Mouse (Mus musculus): ENCODE data around the gene Ttc33. TPM values are rescaled to one million over a fixed set of nuclear protein-coding genes. Genes with fewer than 3 reads are reported as not detected.

Ttc33 gene
- polyA plus RNA-seq, 1 experiment from 2014 or later, result 43.6 TPM

DNA sequence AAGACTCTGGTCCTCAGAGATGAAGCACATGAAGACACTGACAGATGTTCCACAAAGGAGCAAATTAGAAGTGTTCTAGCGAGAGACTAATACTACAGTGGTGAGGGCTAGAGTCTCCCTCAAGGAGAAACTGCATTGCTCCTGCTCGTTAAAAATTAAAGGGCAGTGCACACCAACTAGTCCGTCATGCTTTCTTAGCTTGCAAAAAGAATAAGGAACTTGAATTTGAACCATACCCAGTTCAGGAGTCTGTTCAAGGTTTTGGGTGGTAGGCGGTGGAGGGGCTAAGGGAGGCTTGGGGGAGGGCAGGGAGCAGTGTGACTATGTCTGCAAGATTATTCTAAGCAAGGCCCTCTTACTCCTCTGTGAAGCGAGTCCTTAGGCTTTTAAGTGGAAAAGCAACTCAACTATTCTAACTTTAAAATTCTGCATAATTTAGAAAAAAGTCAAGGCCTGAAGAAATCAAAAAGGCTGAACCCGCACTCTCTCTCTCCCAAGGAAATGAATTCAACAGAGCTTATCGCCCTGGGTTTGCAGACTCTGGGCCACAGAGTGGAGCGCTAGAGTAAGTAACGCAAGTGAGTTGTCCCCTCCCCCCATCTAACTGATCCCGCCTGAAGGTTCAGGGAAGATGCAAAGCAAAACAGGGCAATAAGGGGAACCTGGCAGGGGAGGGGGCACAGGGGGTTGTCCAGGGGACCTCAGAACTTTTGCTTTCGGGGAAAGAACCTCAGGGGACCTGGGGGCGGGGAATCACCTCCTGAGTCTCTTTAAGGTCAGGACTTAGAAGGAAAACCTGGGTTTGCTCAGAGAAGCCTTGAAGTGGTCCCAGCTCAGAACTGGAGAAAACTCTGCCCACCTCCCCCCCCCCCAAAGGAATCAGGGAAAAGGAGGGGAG, 56.2 kb downstream of the Ttc33 start:
- peak; percentile 79 for DNase-seq (ENCODE audit: low spot score)

DNA sequence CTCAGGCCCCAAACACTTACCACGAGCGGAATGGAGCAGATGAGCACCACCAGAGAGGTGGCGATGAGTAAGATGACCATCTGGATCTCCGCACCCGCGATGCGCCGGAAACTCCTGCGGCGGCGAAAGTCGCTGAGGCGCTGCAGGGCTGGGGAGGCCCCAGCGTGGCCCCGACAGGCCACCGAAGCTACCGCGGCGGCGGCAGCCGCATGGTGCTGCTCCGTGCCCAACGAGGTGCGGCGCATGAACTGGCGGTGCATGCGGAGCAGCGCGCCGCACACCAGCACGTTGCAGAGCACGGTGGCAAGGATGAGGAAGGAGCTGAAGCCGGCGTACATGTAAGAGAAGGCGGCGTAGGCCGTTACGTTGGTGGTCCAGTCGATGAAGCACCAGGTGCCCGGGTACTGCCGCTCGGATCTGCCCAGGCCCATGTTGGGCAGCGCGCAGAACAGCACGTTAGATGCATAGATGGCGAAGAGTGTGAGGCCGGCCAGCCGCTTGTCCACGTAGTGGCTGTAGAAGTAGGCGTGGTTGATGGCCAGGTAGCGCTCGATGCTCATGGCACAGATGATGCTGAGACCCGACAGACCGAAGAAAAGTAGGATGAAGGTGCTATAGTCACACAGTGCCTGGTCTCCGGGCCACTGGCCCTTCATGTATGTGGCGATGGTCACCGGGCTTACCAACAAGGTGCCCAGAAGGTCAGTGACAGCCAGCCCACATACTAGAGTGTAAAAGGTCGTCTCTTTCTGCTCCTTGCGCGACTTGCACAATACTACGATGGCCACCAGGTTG, 57.1 kb downstream of the Ttc33 start:
- DNase-seq (ENCODE audit: low spot score), result peak; percentile 52

DNA sequence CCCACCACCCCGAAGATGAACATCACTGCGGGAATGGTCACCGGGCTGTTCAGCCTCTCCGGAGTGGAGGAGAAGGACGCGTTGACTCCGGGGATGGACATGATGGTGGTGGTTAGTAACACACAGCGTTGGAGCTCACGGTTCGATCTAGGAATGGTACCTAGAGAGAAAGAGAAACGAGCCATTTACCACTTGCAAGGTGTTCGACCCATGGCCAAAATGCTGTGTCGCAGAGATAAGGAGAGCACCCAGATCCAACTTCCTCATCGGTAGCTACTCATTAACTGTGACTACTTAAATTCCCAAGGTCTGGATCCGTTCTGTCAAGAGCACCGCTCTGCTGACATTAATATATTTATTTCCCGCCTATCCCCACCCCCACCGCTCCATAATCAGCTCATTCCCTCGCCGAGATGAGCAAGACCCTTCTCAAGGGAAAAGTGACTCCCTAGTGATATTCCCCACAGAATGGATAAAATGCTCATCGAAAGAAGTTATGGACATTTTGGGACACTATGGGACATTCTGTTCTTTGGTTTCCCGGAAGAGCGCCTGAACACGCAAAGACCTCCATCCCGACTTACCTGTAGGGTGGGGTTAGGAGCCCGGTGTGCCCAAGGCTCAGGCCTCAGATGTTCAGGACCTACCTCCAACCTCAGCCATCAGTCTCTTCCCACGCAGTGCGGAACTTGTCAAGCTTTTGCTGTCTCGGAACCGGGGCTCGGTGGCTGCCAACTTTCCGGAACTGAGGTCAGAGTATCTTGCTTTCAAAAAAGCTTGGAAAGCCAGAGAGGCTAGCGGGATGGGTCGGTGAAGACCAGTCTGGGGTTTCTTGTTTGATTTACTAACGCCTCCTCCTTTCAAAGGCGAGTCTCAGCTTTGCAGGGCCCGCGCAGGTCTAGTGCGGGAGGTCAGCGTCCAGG, 58.0 kb downstream of the Ttc33 start:
- DNase-seq (ENCODE audit: low spot score), result peak; percentile 24

DNA sequence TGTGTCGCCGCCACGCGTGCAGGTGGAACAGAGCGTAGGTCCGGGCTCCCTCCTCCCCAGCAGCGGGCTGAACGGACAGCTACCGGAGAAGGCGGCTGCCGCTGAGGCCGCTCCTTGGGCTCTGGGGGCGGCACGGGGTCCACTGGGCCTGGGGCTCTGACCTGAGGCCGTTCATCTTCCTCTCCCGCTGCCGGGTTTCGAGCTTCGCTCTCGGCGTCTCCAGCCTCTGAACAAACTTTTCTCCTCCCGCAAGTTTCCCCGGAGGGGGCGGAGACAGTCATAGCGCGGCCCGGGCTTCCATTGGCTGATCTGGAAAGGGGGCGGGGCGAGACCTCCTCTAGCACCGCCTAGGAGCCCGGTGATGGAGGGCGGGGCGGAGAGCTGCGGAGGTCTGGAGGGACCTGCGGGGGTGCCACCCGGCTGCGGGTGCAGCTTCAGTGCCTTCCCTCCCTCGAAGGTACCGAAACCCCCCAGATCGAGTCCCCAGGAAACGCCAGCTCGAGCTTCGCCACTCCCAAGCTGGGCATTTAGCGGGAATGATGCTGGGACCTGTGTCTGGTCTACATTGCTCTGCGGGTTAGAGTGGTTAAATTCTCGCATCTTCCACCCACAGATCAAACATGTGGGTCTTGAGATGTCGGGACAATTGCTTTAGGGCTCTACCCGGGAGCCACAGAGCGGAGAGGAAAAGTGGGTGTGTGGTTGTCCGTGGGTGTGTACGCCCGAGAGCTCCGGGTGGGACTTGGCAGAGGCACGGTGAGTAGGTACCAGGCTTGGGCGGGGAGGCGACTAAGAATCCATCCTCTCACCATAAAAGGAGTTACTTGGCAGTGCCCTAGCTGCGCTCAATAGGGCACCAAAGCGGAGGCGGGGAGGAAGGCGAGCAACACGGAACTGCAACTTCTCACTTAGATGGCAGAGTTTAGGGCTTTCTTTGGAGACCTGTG, 58.9 kb downstream of the Ttc33 start, which contains the start of gene Ptger4:
Gene Ptger4 (minus strand): TSS at position 229 of the 947 bp plus-strand sequence.
- peak; percentile 96 for DNase-seq (ENCODE audit: low spot score)

DNA sequence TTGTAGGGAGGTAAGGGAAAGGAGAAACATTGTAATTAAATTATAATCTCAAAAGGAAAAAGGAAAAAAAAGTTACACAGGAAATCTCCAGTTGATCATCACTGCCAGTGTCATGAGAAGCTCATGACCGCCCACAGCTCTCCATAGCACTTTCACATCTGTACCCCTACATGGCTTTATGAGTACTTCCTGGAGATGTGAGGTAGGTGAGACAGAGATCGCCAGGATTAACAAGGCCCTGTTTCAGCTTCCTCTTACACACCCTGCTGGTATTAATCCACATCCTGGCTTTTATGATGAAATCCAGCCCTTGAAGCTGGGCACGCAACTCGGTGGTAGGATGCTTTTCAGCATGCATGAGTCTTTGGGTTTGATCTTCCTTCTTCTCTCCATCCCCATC, 64.9 kb downstream of the Ttc33 start:
- DNase-seq (ENCODE audit: low spot score), result no peak

DNA sequence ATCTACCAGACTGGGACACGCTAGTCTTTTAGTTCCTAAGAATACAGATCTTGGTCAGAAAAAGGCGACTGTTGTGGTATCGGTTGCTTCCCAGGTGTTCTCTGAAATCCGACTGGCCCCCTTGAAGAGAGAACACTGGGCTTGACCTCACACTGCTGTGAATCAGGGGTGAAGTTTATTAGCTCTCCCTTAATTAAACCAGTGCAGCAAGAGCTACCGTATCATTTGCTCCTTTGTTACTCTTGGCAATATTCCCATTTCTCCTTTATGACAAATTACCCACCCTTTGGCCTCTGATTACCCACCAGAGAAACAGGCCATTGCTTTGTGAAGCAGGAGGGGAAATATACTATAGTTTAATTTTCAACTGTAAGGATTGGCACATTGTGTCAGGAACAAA, 74.9 kb downstream of the Ttc33 start:
- DNase-seq (ENCODE audit: low spot score), result no peak

DNA sequence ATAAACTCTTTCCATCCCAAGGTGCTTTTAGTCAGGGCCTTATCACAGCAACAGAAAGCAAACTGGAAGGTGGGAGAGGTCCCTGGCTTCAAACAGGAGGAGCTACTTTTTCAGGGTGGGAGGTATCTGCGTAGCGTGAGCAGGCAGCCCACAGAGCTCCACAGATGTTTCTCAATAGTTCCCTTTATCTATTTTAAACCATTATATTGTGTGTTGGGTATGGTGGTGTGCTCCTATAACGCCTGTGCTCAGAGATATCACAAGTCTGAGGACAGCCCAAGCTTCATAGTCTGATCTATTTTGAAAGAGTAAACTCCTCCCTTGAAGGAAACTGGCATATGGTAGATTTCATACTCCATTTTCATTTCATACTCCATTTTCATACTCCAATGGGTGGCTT, 75.7 kb downstream of the Ttc33 start:
- no peak for DNase-seq (ENCODE audit: low spot score)

DNA sequence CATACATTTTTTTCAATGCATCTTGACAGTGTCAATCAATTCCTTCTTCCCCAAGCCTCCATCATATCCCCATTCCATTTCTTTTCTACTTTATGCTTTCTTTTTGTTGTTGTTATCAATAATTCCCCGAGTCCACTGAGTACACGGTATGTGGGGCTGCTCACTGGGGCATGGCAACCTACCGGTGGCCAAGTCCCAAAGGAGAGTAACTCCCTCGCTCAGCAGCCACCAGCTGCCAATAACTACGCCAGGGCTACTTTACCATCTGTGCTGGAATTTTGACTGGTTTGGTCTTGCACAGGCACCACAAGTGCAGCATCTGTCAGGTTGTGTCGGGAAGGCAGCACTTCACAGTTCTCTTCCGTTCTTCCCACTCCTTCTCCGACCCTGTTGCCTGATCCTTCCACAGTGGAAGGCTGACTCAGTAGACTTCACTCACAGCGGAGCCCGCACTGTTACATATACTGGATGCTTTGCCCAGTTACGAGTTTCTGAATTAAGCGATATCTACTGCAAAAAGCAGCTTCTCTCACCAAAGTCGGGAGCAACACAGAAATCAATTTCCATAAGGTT, 76.9 kb downstream of the Ttc33 start:
- DNase-seq (ENCODE audit: low spot score), result no peak

DNA sequence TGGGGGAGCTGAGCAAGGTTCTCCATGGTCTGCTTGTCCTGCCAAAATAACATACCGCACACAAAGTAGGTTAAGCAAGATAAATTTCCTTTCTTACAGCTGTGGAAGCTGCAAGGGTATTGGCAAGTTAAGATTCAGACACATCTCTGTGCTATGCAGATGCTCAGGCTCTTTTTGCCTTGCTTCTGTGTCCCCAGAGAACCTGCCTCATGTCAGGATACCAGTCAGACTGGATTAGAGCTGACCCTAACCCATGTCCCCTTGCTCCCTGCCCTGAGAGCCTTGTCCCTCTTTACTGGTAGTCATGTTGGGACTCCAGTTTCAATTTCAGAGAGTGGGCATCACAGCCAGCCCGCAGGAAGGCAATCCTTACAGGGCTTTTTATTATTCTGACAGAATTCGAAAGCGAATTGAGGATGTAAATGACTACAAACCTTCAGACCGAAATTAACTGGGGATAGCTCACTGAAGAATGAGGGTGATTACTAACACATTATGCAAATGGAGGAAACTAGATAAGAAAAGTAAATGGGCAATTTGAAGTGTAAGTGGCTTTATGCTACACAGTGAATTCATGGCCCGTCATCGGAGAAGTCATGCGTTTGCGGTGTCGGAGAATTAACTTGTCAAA, 77.7 kb downstream of the Ttc33 start:
- DNase-seq (ENCODE audit: low spot score), result no peak

DNA sequence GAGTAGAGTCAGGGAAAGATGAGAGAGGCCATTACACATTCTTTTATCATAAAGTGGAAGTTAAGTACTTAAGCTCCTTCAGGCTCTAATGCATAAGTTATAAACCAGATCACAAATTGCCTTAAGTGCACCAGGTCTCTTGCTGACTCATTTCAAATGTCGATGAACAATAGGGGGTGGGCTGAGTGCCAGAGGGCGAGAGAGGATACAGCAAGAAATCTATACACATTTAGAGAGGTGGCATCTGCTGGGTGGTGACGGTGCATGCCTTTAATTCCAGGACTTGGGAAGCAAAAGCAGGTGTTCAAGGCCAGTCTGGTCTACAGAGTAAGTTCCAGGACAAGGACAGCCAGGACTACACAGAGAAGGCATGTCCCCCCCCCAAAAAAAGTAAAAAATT, 80.8 kb downstream of the Ttc33 start:
- DNase-seq (ENCODE audit: low spot score), result no peak

Other genes with a start within 250 kb of the Ttc33 start
- gene C7, start 121.8 kb upstream of the Ttc33 start, polyA plus RNA-seq (2015; fragmentation: Nextera tagmentation; extraction: Ambion mirVana), result not detected in 2 replicates
- 1.0 and 1.3 TPM in 2 replicates for gene Card6, start 77.0 kb upstream of the Ttc33 start, polyA plus RNA-seq (2015; fragmentation: Nextera tagmentation; extraction: Ambion mirVana)
- 833 and 884 TPM in 2 replicates for gene Rpl37, start 68.9 kb upstream of the Ttc33 start, polyA plus RNA-seq (2015; fragmentation: Nextera tagmentation; extraction: Ambion mirVana)
- 11.5 and 12.5 TPM in 2 replicates for gene Prkaa1, start 41.7 kb upstream of the Ttc33 start, polyA plus RNA-seq (2015; fragmentation: Nextera tagmentation; extraction: Ambion mirVana)
- 18.2 and 18.3 TPM in 2 replicates for gene Ptger4, start 58.7 kb downstream of the Ttc33 start, polyA plus RNA-seq (2015; fragmentation: Nextera tagmentation; extraction: Ambion mirVana)